Mouse (Mus musculus) limb, embryonic 14.5 days (tissue): ENCODE measurements around the gene Acrbp. TPM values are rescaled to one million over a fixed set of nuclear protein-coding genes. Genes with fewer than 3 reads are reported as not detected.
"Not testable (repeated sequence)": the region's sequence is repeated elsewhere in the genome, so short reads cannot be mapped to it uniquely, and the experiment has no call there.

ENCODE experiments used
- ATAC-seq: fragments of 200-750 bp; cut with Nextera tagmentation; 2 replicates; pipeline ENCODE4 v1.8.0; 2017; ENCODE audit warnings: low read depth, moderate number of reproducible peaks, moderate TSS enrichment; ENCODE audit not compliant: low FRiP score
- DNase-seq: peaks from one replicate; pipeline ENCODE4 v3.0.0-alpha.2; 2015; ENCODE audit warnings: low spot score
- H3K27ac ChIP-seq: fragments of 300-500 bp; sonication (generic); replicated peaks from 2 replicates; pipeline ENCODE4 v1.5.1; 2014; ENCODE audit warnings: low read depth, mild to moderate bottlenecking, low read length, moderate library complexity, mixed read lengths
- H3K27me3 ChIP-seq: fragments of 300-500 bp; sonication (generic); 2 replicates; pipeline ENCODE4 v1.6.1; 2014; ENCODE audit warnings: low read length, mixed read lengths; ENCODE audit not compliant: control insufficient read depth, insufficient read depth
- H3K36me3 ChIP-seq: fragments of 300-500 bp; sonication (generic); 2 replicates; pipeline ENCODE4 v1.6.1; 2014; ENCODE audit warnings: mild to moderate bottlenecking, low read length, moderate library complexity, mixed read lengths; ENCODE audit not compliant: control insufficient read depth, insufficient read depth
- H3K4me1 ChIP-seq: fragments of 300-500 bp; sonication (generic); 2 replicates; pipeline ENCODE4 v1.6.1; 2014; ENCODE audit warnings: antibody characterized with exemption, low read length, mixed read lengths; ENCODE audit not compliant: control insufficient read depth, insufficient read depth
- H3K4me2 ChIP-seq: fragments of 300-500 bp; sonication (generic); replicated peaks from 2 replicates; pipeline ENCODE4 v1.6.1; 2014; ENCODE audit warnings: low read depth, mild to moderate bottlenecking, low read length, moderate library complexity; ENCODE audit not compliant: severe bottlenecking
- H3K4me3 ChIP-seq: fragments of 300-500 bp; sonication (generic); replicated peaks from 2 replicates; pipeline ENCODE4 v1.5.1; 2014; ENCODE audit warnings: low read length
- H3K9ac ChIP-seq: fragments of 300-500 bp; sonication (generic); 2 replicates; pipeline ENCODE4 v1.6.1; 2014; ENCODE audit warnings: mild to moderate bottlenecking, low read depth, low read length, moderate library complexity; ENCODE audit not compliant: severe bottlenecking
- H3K9me3 ChIP-seq: fragments of 300-500 bp; sonication (generic); 2 replicates; pipeline ENCODE4 v1.6.1; 2016; ENCODE audit warnings: low read length; ENCODE audit not compliant: control insufficient read depth
- POLR2A ChIP-seq: fragments of 200-500 bp; IDR thresholded peaks from 2 replicates; pipeline ENCODE4 v1.8.0; 2012; ENCODE audit warnings: inconsistent platforms, mild to moderate bottlenecking, moderate library complexity, borderline replicate concordance; ENCODE audit not compliant: insufficient read depth, insufficient read length; ENCODE audit errors: extremely low read depth
- WGBS: fragments of 180-500 bp; shearing (Covaris S2); extraction: QIAGEN DNeasy Blood & Tissue Kit; methylation state at CpG from one replicate; pipeline ENCODE4 v1.1.7; 2014; 5-methylcytosine and 5-hydroxymethylcytosine counted together
- polyA plus RNA-seq, 2 experiments: library from polyadenylated mRNA; depleted of rRNA in 1 of 2; stranded (reverse) in 1 of 2; unstranded in 1 of 2; fragments of >200 nt; fragmentation: Nextera tagmentation in 1 of 2; extraction: Ambion mirVana in 1 of 2; gene quantifications; 2 replicates each; pipeline versions ENCODE4 v1.2.1 to v1.2.3; 2012 to 2014

The Acrbp gene
- polyA plus RNA-seq, 2 experiments, result 9.4 to 28.9 TPM

DNA sequence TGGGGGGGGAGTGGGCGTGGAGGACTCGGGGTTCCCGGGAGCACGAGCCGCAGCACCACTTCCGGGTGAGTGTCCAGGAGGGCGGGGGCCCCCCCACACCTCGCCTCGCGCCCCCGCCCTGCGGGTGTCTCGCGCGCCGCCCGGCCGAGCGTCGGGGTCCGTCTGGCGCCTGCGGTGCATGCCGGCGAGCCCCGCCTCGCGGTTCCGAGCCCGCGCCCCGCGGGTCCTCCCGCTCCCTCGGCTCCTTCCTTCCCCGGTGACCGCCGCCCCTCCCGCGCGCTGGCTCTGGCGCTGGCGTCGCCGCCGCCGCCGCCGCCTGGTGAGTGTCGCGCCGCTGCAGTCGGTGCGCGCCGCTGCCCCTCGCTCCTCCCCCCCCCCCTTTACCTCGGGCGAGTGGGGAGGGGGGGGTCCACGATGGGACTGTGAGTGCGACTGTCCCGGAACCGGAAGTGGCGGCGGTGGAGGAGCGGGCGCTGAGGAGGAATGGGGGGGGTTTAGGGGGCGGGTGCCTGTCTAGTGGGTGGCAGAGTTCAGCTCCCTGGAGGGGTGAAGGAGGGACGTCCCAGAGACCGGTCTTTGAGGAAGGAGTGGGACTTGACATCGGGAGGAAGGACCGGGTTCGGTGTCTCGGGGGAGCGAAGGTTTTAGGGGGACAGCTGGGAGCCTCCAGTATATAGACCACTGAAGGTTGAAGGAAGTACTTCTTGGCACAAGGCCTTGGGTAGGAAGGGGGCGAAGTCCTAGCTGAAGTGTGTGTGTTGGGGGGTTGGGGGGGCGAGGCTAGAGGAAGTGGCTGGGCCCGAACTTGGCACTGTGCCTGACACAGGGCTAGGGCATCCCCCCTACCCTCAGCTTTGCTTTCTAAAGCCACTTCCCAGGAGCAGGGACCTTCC, 40.1 kb upstream of the Acrbp start:
- ATAC-seq, result peak; percentile 87

DNA sequence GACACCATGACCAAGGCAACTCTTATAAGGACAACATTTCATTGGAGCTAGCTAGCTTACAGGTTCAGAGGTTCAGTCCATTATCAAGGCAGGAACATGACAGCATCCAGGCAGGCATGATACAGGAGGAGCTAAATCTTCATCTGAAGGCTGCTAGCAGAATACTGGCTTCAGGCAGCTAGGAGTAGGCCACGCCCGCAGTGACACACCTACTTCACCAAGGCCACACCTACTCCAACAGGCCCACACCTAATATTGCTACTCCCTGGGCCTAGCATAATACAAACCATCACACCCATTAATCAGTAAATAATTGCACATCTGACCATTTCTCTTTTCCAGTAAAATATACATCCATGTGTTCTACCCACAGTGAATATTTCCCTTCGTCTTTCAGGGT, 31.8 kb upstream of the Acrbp start:
- no peak overlapping the region for H3K4me2 ChIP-seq
- ATAC-seq (no peak), DNase-seq (no peak)
- no peaks in the 10 kb centered on the region for H3K27me3 ChIP-seq
- no peak overlapping the region for H3K4me3 ChIP-seq
- WGBS, result 87% methylated on average over 3 of the region's 3 CpGs
- H3K36me3 ChIP-seq, result peaks cover 72% of the 10 kb centered on the region
- H3K27ac ChIP-seq, result no peak overlapping the region
- H3K9me3 ChIP-seq, result no peaks in the 10 kb centered on the region
- H3K4me1 ChIP-seq, result no peaks in the 10 kb centered on the region
- no peak overlapping the region for H3K9ac ChIP-seq
- TF ChIP-seq POLR2A, result no peak

More for the DNA sequence above, 40.1 kb upstream of the Acrbp start:
- Histone ChIP-seq H3K4me2 (peak overlapping the region; percentile 67), H3K27me3 (no peaks in the 10 kb centered on the region), H3K36me3 (peaks cover 33% of the 10 kb centered on the region), H3K4me1 (peaks cover 11% of the 10 kb centered on the region), H3K4me3 (peak overlapping the region; percentile 80), H3K9ac (peak overlapping the region; percentile 93), H3K27ac (peak overlapping the region; percentile 98), H3K9me3 (no peaks in the 10 kb centered on the region)
- WGBS, result 2% methylated on average over 30 of the region's 78 CpGs
- TF ChIP-seq POLR2A, result no peak
- DNase-seq, result peak; percentile 85

DNA sequence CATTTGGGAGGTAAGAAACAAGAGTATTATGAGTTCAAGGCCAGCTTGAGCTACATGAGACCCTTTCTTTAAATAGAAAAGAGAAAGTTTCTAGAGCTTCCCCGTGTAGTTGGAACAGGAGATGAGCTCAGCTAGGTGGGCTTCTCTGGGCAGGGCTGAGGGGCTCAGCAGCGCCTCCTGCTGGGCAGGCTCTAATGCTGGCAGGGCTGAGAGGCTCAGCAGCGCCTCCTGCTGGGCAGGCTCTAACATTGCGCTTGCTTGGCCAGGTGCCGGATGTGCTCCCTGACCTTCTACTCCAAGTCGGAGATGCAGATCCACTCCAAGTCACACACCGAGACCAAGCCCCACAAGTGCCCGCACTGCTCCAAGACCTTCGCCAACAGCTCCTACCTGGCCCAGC, 19.0 kb upstream of the Acrbp start:
- not testable (repeated sequence) for H3K4me2 ChIP-seq, H3K4me1 ChIP-seq, H3K9me3 ChIP-seq, H3K27ac ChIP-seq, H3K27me3 ChIP-seq, H3K4me3 ChIP-seq, ATAC-seq, H3K9ac ChIP-seq
- peaks cover 83% of the 10 kb centered on the region for H3K36me3 ChIP-seq
- DNase-seq, result peak; percentile 38
- 27% methylated on average over 6 of the region's 9 CpGs for WGBS

DNA sequence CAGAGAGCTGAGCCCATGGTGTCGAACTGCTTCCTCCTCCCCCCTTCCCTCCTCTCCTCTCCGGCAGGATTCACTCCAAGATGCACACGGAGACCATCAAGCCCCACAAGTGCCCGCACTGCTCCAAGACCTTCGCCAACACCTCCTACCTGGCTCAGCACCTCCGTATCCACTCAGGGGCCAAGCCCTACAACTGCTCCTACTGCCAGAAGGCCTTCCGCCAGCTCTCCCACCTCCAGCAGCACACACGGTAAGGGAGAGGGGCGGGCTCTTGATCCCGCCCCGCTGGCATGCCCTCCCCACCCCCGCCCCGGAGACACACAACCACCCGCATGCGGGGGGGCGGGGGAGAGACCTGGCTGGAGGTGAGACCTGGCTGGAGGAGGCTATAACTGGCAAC, 17.9 kb upstream of the Acrbp start:
- WGBS, result 90% methylated on average over 16 of the region's 16 CpGs
- Histone ChIP-seq H3K4me1 (no peaks in the 10 kb centered on the region), H3K4me2 (no peak overlapping the region), H3K27ac (no peak overlapping the region), H3K9ac (no peak overlapping the region), H3K36me3 (peaks cover 82% of the 10 kb centered on the region), H3K4me3 (no peak overlapping the region), H3K9me3 (no peaks in the 10 kb centered on the region), H3K27me3 (no peaks in the 10 kb centered on the region)
- DNase-seq (no peak), ATAC-seq (no peak)
- no peak for TF ChIP-seq POLR2A

DNA sequence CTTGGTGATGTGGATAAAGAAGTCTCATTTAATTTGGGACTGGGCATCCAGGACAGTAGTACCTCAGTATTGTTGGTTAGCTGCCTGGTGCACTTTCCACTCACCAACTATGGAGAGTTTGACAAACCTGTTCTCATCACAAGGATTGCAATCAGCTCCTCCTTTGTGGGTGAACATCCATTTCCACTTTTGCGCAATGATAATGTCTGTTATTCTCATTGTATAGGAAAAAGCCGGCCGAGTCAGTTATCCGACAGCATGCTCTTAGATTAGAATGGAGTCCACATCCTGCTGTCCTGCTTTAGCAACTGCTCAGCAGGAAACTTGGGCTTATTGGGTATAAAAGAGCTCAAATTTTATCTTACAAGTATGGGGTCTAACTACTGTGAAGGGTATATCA, 10.8 kb upstream of the Acrbp start:
- 91% methylated on average over 4 of the region's 4 CpGs for WGBS
- H3K9ac ChIP-seq, result peak overlapping the region; percentile 49; the same call in 1 of the 2 replicates

More for the DNA sequence above, 10.8 kb upstream of the Acrbp start:
- Histone ChIP-seq H3K27me3 (no peaks in the 10 kb centered on the region), H3K4me1 (peaks cover 4% of the 10 kb centered on the region; the same call in 1 of the 2 replicates), H3K4me2 (peak overlapping the region; percentile 56), H3K36me3 (peaks cover 46% of the 10 kb centered on the region), H3K9me3 (no peaks in the 10 kb centered on the region), H3K4me3 (peak overlapping the region; percentile 51), H3K27ac (peak overlapping the region; percentile 87)
- TF ChIP-seq POLR2A, result no peak
- DNase-seq, result no peak
- ATAC-seq, result no peak
